Mouse (Mus musculus): ENCODE data around the gene Pnpla3.

DNA sequence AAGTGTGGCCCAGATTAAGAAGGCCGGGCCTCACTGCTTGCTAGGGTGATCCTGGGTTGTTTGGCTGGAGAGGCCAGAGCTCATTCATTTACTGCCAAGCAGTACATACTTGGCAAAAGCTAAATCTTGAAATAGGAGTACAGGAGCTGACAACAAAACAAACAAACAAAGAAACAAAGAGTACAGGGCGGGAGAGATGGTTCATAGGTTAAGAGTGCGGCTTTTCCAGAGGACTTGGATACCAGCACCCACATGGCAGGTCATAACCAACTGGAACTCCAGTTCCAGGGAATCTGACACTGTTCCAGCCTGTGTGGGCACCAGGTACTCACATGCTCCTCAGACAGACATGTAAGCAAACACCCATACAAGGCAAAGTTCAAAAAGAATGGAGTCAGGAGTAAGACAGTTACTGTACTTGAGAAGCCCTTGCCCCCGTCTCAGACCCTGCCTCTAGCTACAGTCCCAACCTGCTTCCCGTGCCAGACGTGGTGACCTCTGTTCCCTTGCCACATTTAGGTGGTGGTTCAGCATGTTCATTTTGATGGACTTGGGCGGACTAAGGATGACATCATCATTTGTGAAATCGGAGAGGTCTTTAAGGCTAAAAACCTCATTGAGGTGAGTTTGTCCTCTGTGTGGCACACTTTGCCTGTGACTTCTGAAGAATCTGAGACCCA lies 29.0 kb downstream of the Pnpla3 start:
- TF ChIP-seq CTCF (IDR thresholded peaks at IDR 0.05) (no peak), EP300 (IDR thresholded peaks at IDR 0.05) (no peak)
